Mouse (Mus musculus) C2C12 (cell line): ENCODE results near the gene Cul7. TPM values are rescaled to one million over a fixed set of nuclear protein-coding genes. Genes with fewer than 3 reads are reported as not detected.
A peak's percentile ranks its signal among the peaks of the same experiment; 100 is the strongest.

ENCODE experiments used
- H3K27me3 ChIP-seq: one replicate; pipeline ENCODE4 v1.6.1; 2011; ENCODE audit not compliant: control insufficient read depth, insufficient read depth, insufficient read length
- H3K36me3 ChIP-seq: one replicate; pipeline ENCODE4 v1.6.1; 2011; ENCODE audit not compliant: control insufficient read depth, insufficient read depth
- H3K4me3 ChIP-seq: one replicate; pipeline ENCODE4 v1.5.1; 2011; ENCODE audit warnings: mild to moderate bottlenecking, control low read depth; ENCODE audit not compliant: poor library complexity, insufficient read depth, severe bottlenecking
- H3K79me2 ChIP-seq: one replicate; pipeline ENCODE4 v1.6.1; 2011; ENCODE audit not compliant: control insufficient read depth, insufficient read depth
- H3K79me3 ChIP-seq: one replicate; pipeline ENCODE4 v1.6.1; 2011; ENCODE audit warnings: low read depth, control low read depth
- H3ac ChIP-seq: one replicate; pipeline ENCODE3; 2011; ENCODE audit warnings: low read depth; ENCODE audit not compliant: control insufficient read depth, insufficient read length
- CEBPB ChIP-seq: IDR thresholded peaks from one replicate; pipeline ENCODE4 v1.6.1; 2011; ENCODE audit warnings: low read depth, mild to moderate bottlenecking, control low read depth, moderate library complexity
- CTCF ChIP-seq: IDR thresholded peaks from one replicate; pipeline ENCODE4 v1.5.1; 2011; ENCODE audit not compliant: control insufficient read depth, insufficient read depth, insufficient read length
- FOSL1 ChIP-seq: IDR thresholded peaks from one replicate; pipeline ENCODE4 v1.8.0; 2011; ENCODE audit warnings: mild to moderate bottlenecking, low read length; ENCODE audit not compliant: poor library complexity, insufficient read depth, severe bottlenecking
- MAX ChIP-seq: IDR thresholded peaks from one replicate; pipeline ENCODE4 v1.6.1; 2011; ENCODE audit warnings: mild to moderate bottlenecking, control low read depth
- MYOD1 ChIP-seq: IDR thresholded peaks from one replicate; pipeline ENCODE4 v1.6.1; 2011; ENCODE audit warnings: low read depth; ENCODE audit not compliant: control insufficient read depth, insufficient read length
- MYOG ChIP-seq: IDR thresholded peaks from one replicate; pipeline ENCODE4 v1.6.1; 2011; ENCODE audit not compliant: control insufficient read depth, insufficient read length; ENCODE audit errors: extremely low read depth
- USF1 ChIP-seq: IDR thresholded peaks from one replicate; pipeline ENCODE4 v1.6.1; 2011; ENCODE audit warnings: low read depth, mild to moderate bottlenecking, control low read depth, moderate library complexity
- polyA plus RNA-seq: library from polyadenylated mRNA; unstranded; fragments of >200 nt; fragmentation: generic; extraction: Trizol; gene quantifications from one replicate; pipeline ENCODE4 v1.2.1, GENCODE M21; 2012; ENCODE audit warnings: missing spikeins

The Cul7 gene
- polyA plus RNA-seq, 1 experiment, result 49.4 TPM

DNA sequence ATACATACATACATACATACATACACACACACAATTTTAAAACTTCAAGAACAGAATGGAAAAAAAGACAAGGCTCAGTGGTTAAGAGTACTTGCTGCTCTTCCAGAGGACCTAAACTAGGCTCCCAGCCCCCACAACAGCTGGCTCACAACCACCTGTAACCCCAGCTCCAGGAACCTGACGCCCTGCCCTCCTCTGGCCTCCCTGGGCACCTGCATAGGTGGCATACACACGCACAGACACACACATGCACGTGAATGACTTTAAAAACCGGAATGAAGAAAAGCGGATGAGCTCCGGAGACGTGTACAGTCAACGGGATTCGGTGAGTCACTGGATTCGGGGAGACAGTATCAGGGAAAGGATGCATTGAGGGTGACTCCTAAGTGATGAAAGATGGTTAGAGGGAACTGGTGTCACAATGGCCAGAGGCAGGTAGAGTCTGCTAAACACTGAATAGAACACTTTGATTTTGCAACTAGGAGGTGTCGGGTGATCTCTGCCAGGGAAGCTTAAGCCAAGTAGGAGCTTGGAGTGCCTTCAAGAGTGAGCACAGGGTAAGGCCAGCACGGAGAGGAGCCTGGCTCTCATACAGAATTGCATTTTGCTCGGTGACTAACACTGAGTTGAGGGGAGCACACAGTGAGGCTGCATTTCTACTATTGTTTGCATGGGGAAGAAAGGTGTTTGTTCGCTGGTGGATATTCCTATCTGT, 56.4 kb downstream of the Cul7 start:
- no peak for TF ChIP-seq MAX

DNA sequence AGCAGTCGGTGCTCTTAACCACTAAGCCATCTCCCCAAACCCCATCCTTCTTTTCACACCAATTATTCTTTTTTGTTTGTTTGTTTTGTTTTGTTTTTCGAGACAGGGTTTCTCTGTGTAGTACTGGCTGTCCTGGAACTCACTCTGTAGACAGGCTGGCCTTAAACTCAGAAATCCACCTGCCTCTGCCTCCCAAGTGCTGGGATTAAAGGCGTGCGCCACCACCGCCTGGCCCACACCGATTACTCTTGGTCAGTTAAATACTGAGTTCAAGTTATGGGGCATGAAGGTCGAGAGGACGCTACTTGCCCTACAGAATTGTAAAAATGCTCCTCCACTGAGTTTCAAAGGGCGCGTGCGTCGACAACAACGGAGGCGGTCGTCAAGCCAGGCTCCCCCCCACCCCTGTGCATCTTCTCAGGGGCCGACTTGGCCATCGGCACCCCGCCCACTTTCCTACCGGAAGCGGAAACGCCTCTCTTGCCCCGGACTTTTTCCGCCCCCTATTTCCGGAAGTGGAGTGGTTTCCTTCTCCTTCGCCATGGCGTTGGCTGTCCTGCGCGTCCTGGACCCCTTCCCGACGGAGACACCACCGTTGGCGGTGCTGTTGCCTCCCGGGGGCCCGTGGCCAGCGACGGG, 60.9 kb downstream of the Cul7 start, which contains the start of gene Pex6:
TSS of gene Pex6 (plus strand) at position 505 of the 639 bp plus-strand sequence.
- Histone ChIP-seq H3K79me3 (peaks cover 12% of the 10 kb centered on the region), H3K4me3 (peak within 1 kb of the TSS; percentile 83), H3ac (peak within 1 kb of the TSS; percentile 100), H3K27me3 (no peaks in the 10 kb centered on the region), H3K79me2 (peaks cover 27% of the 10 kb centered on the region), H3K36me3 (peaks cover 20% of the 10 kb centered on the region)
- no peak for TF ChIP-seq CEBPB
- peak; percentile 45 for TF ChIP-seq MAX
- TF ChIP-seq MYOG, result no peak

More for the DNA sequence above, 56.4 kb downstream of the Cul7 start:
- H3K27me3 ChIP-seq, result no peaks in the 10 kb centered on the region
- peaks cover 36% of the 10 kb centered on the region for H3K79me2 ChIP-seq
- H3K79me3 ChIP-seq, result peaks cover 22% of the 10 kb centered on the region
- no peak overlapping the region for H3ac ChIP-seq
- no peaks in the 10 kb centered on the region for H3K36me3 ChIP-seq
- no peak overlapping the region for H3K4me3 ChIP-seq

DNA sequence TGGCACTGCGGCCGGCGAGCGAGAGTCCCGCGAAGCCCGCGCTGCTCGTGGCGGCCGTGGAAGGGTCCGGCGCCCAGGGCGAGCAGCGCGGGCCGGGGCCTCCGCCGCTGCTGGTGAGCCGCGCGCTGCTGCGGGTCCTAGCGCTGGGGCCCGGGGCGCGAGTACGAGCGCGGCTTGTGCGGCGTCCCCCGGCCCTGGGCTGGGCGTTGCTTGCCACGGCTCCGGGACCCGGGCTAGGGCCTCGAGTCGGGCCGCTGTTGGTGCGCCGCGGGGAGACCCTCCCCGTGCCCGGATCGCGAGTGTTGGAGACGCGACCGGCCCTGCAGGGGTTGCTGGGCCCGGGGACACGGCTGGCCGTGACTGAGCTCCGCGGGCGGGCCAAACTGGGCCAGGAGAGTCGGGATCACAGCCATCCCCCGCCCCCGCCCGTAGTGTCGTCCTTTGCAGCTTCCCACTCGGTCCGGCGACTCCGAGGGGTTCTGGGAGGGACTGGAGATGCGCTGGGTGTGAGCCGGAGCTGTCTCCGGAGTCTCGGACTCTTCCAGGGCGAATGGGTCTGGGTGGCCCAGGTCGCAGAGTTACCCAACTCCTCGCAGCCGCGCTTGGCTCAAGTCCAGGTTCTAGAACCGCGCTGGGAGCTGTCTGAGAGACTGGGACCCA, 61.6 kb downstream of the Cul7 start:
- Histone ChIP-seq H3K79me2 (peaks cover 27% of the 10 kb centered on the region), H3K36me3 (peaks cover 20% of the 10 kb centered on the region)
- no peak for TF ChIP-seq USF1
- no peak for TF ChIP-seq MAX
- TF ChIP-seq CEBPB, result no peak
- no peak for TF ChIP-seq CTCF
- no peak for TF ChIP-seq MYOD1
- TF ChIP-seq FOSL1, result no peak
- TF ChIP-seq MYOG, result no peak

DNA sequence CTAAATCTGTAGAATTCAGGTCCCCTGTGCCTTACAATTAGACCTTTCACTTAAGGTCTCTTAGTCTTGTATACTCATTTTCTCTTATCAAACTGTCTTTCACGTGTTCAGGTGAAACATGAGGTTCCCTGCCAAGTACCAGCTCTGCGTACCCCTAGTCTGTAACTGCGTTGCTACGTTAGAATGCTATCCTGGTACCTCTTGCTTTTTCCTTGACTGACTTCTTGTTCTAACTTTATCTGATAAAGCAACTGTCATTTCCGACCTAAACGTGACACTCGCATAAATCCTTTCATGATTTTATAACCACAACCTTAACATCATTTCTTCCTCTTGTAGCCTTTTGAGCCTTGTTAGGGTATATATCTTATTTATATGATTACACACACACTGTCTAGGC, 62.3 kb downstream of the Cul7 start:
- Histone ChIP-seq H3K4me3 (peak overlapping the region; percentile 83), H3K79me2 (peaks cover 27% of the 10 kb centered on the region), H3K36me3 (peaks cover 20% of the 10 kb centered on the region), H3K27me3 (no peaks in the 10 kb centered on the region), H3K79me3 (peaks cover 12% of the 10 kb centered on the region), H3ac (peak overlapping the region; percentile 100)
- TF ChIP-seq USF1 (no peak), CTCF (no peak), MAX (no peak), MYOG (no peak), MYOD1 (no peak), CEBPB (no peak), FOSL1 (no peak)

More for the DNA sequence above, 61.6 kb downstream of the Cul7 start:
- Histone ChIP-seq H3ac (peak overlapping the region; percentile 100), H3K4me3 (peak overlapping the region; percentile 83), H3K79me3 (peaks cover 12% of the 10 kb centered on the region), H3K27me3 (no peaks in the 10 kb centered on the region)

DNA sequence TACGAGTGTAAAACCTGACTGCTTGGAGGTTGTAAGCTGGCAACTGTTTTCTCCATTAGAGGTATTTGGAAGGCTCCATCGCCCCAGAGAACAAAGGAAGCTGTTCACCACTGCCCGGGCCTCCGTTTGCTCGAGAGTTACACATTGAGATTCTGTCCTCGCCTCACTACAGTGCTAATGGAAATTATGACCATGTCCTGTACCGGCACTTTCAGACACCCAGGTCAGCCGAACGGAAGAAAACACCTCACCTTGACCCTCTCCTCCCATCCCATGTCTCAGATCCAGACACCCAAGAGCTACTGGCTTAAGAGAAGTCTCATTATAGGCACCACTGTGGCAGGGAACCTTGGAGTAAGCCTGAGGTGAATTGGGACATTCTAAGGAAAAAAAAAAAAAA, 63.7 kb downstream of the Cul7 start:
- TF ChIP-seq CEBPB (no peak), CTCF (no peak), MAX (no peak), USF1 (no peak), MYOD1 (no peak), MYOG (no peak), FOSL1 (no peak)
- peaks cover 20% of the 10 kb centered on the region for H3K36me3 ChIP-seq
- peaks cover 12% of the 10 kb centered on the region for H3K79me3 ChIP-seq
- no peak overlapping the region for H3ac ChIP-seq
- H3K4me3 ChIP-seq, result no peak overlapping the region
- no peaks in the 10 kb centered on the region for H3K27me3 ChIP-seq
- H3K79me2 ChIP-seq, result peaks cover 27% of the 10 kb centered on the region

Other genes starting within 250 kb of the Cul7 start
- gene Crip3, start 221.4 kb upstream of the Cul7 start, polyA plus RNA-seq, result not detected
- not detected for gene Slc22a7, start 211.9 kb upstream of the Cul7 start, polyA plus RNA-seq
- 0.01 TPM for gene Ttbk1, start 162.7 kb upstream of the Cul7 start, polyA plus RNA-seq
- gene Dnph1, start 153.6 kb upstream of the Cul7 start, polyA plus RNA-seq, result 68.0 TPM
- gene Cul9, start 103.9 kb upstream of the Cul7 start, polyA plus RNA-seq, result 0.60 TPM
- gene Srf, start 94.2 kb upstream of the Cul7 start, polyA plus RNA-seq, result 101 TPM
- 26.1 TPM for gene Ptk7, start 20.8 kb upstream of the Cul7 start, polyA plus RNA-seq
- 7.8 TPM for gene Klc4, start 4.3 kb upstream of the Cul7 start, polyA plus RNA-seq
- gene Mrpl2, start 4.1 kb upstream of the Cul7 start, polyA plus RNA-seq, result 151 TPM
- gene Rrp36, start 24.0 kb downstream of the Cul7 start, polyA plus RNA-seq, result 45.8 TPM
- gene Mea1, start 28.5 kb downstream of the Cul7 start, polyA plus RNA-seq, result 141 TPM
- 58.6 TPM for gene Klhdc3, start 30.6 kb downstream of the Cul7 start, polyA plus RNA-seq
- 99.5 TPM for gene Ppp2r5d, start 54.8 kb downstream of the Cul7 start, polyA plus RNA-seq
- gene Pex6, start 61.1 kb downstream of the Cul7 start, polyA plus RNA-seq, result 24.7 TPM
- gene Gnmt, start 78.8 kb downstream of the Cul7 start, polyA plus RNA-seq, result 0.08 TPM
- gene Cnpy3, start 101.9 kb downstream of the Cul7 start, polyA plus RNA-seq, result 41.9 TPM
- gene Ptcra, start 113.4 kb downstream of the Cul7 start, polyA plus RNA-seq, result 0.06 TPM
- 40.9 TPM for gene 2310039H08Rik, start 122.3 kb downstream of the Cul7 start, polyA plus RNA-seq
- 107 TPM for gene Rpl7l1, start 132.3 kb downstream of the Cul7 start, polyA plus RNA-seq
- gene Bicral, start 208.1 kb downstream of the Cul7 start, polyA plus RNA-seq, result 3.9 TPM
- gene Tbcc, start 240.3 kb downstream of the Cul7 start, polyA plus RNA-seq, result 46.8 TPM